Mouse (Mus musculus) C2C12 (cell line): ENCODE data around the gene Itga2b. TPM values are rescaled to one million over a fixed set of nuclear protein-coding genes. Genes with fewer than 3 reads are reported as not detected.
A peak's percentile ranks its signal among the peaks of the same experiment; 100 is the strongest.

Experiments
- H3K27me3 ChIP-seq: one replicate; pipeline ENCODE4 v1.6.1; 2011; ENCODE audit not compliant: control insufficient read depth, insufficient read depth, insufficient read length
- H3K36me3 ChIP-seq: one replicate; pipeline ENCODE4 v1.6.1; 2011; ENCODE audit not compliant: control insufficient read depth, insufficient read depth
- H3K4me3 ChIP-seq: one replicate; pipeline ENCODE4 v1.5.1; 2011; ENCODE audit warnings: mild to moderate bottlenecking, control low read depth; ENCODE audit not compliant: poor library complexity, insufficient read depth, severe bottlenecking
- H3K79me2 ChIP-seq: one replicate; pipeline ENCODE4 v1.6.1; 2011; ENCODE audit not compliant: control insufficient read depth, insufficient read depth
- H3K79me3 ChIP-seq: one replicate; pipeline ENCODE4 v1.6.1; 2011; ENCODE audit warnings: low read depth, control low read depth
- H3ac ChIP-seq: one replicate; pipeline ENCODE3; 2011; ENCODE audit warnings: low read depth; ENCODE audit not compliant: control insufficient read depth, insufficient read length
- CEBPB ChIP-seq: IDR thresholded peaks from one replicate; pipeline ENCODE4 v1.6.1; 2011; ENCODE audit warnings: low read depth, mild to moderate bottlenecking, control low read depth, moderate library complexity
- CTCF ChIP-seq: IDR thresholded peaks from one replicate; pipeline ENCODE4 v1.5.1; 2011; ENCODE audit not compliant: control insufficient read depth, insufficient read depth, insufficient read length
- FOSL1 ChIP-seq: IDR thresholded peaks from one replicate; pipeline ENCODE4 v1.8.0; 2011; ENCODE audit warnings: mild to moderate bottlenecking, low read length; ENCODE audit not compliant: poor library complexity, insufficient read depth, severe bottlenecking
- MAX ChIP-seq: IDR thresholded peaks from one replicate; pipeline ENCODE4 v1.6.1; 2011; ENCODE audit warnings: mild to moderate bottlenecking, control low read depth
- MYOD1 ChIP-seq: IDR thresholded peaks from one replicate; pipeline ENCODE4 v1.6.1; 2011; ENCODE audit warnings: low read depth; ENCODE audit not compliant: control insufficient read depth, insufficient read length
- MYOG ChIP-seq: IDR thresholded peaks from one replicate; pipeline ENCODE4 v1.6.1; 2011; ENCODE audit not compliant: control insufficient read depth, insufficient read length; ENCODE audit errors: extremely low read depth
- USF1 ChIP-seq: IDR thresholded peaks from one replicate; pipeline ENCODE4 v1.6.1; 2011; ENCODE audit warnings: low read depth, mild to moderate bottlenecking, control low read depth, moderate library complexity
- polyA plus RNA-seq: library from polyadenylated mRNA; unstranded; fragments of >200 nt; fragmentation: generic; extraction: Trizol; gene quantifications from one replicate; pipeline ENCODE4 v1.2.1, GENCODE M21; 2012; ENCODE audit warnings: missing spikeins

Itga2b gene
- polyA plus RNA-seq, 1 experiment = 1.3 TPM

- Histone ChIP-seq H3K79me3 (no peaks in the 10 kb centered on the region), H3K79me2 (no peaks in the 10 kb centered on the region), H3K36me3 (no peaks in the 10 kb centered on the region), H3K27me3 (peaks cover 22% of the 10 kb centered on the region), H3K4me3 (no peak overlapping the region), H3ac (no peak overlapping the region)
- TF ChIP-seq MAX (no peak), MYOD1 (peak; percentile 25)
These were observed 24.5 kb downstream of the Itga2b start for GRCm38 (mm10) chr11:102445264-102445890.

- H3ac ChIP-seq = no peak overlapping the region
- H3K27me3 ChIP-seq = peaks cover 18% of the 10 kb centered on the region
- H3K4me3 ChIP-seq = no peak overlapping the region
- no peaks in the 10 kb centered on the region for H3K36me3 ChIP-seq
- H3K79me2 ChIP-seq = no peaks in the 10 kb centered on the region
- H3K79me3 ChIP-seq = no peaks in the 10 kb centered on the region
- TF ChIP-seq MYOD1 (no peak), MYOG (no peak), MAX (no peak), FOSL1 (no peak), USF1 (no peak), CEBPB (no peak), CTCF (no peak)
These were observed 25.1 kb downstream of the Itga2b start for GRCm38 (mm10) chr11:102444781-102445180.

GRCm38 (mm10) chr11:102444321-102444720 lies 25.6 kb downstream of the Itga2b start:
- no peak overlapping the region for H3ac ChIP-seq
- no peaks in the 10 kb centered on the region for H3K36me3 ChIP-seq
- peaks cover 14% of the 10 kb centered on the region for H3K27me3 ChIP-seq
- no peak overlapping the region for H3K4me3 ChIP-seq
- TF ChIP-seq USF1 (no peak), CEBPB (no peak), MYOG (no peak), MAX (no peak), CTCF (no peak), MYOD1 (no peak), FOSL1 (no peak)
- H3K79me3 ChIP-seq = no peaks in the 10 kb centered on the region
- H3K79me2 ChIP-seq = no peaks in the 10 kb centered on the region

GRCm38 (mm10) chr11:102443740-102444139 lies 26.2 kb downstream of the Itga2b start:
- no peak overlapping the region for H3ac ChIP-seq
- H3K27me3 ChIP-seq = peaks cover 10% of the 10 kb centered on the region
- TF ChIP-seq MAX (no peak), FOSL1 (no peak), CEBPB (no peak), MYOG (no peak), CTCF (no peak), USF1 (no peak), MYOD1 (no peak)
- H3K36me3 ChIP-seq = no peaks in the 10 kb centered on the region
- H3K79me2 ChIP-seq = no peaks in the 10 kb centered on the region
- no peak overlapping the region for H3K4me3 ChIP-seq
- H3K79me3 ChIP-seq = no peaks in the 10 kb centered on the region

GRCm38 (mm10) chr11:102442089-102442488 lies 27.8 kb downstream of the Itga2b start:
- Histone ChIP-seq H3K4me3 (no peak overlapping the region), H3K36me3 (no peaks in the 10 kb centered on the region)
- TF ChIP-seq FOSL1 (no peak), CTCF (no peak)

GRCm38 (mm10) chr11:102441434-102441833 lies 28.5 kb downstream of the Itga2b start:
- Histone ChIP-seq H3K4me3 (no peak overlapping the region), H3ac (no peak overlapping the region), H3K36me3 (peaks cover under 1% of the 10 kb centered on the region), H3K27me3 (no peaks in the 10 kb centered on the region), H3K79me3 (no peaks in the 10 kb centered on the region), H3K79me2 (no peaks in the 10 kb centered on the region)
- TF ChIP-seq MYOD1 = no peak
- no peak for TF ChIP-seq USF1
- TF ChIP-seq CTCF = no peak
- TF ChIP-seq MAX = no peak
- TF ChIP-seq CEBPB = no peak
- no peak for TF ChIP-seq FOSL1
- TF ChIP-seq MYOG = no peak

More at GRCm38 (mm10) chr11:102442089-102442488, 27.8 kb downstream of the Itga2b start:
- H3K27me3 ChIP-seq = no peaks in the 10 kb centered on the region
- H3K79me3 ChIP-seq = no peaks in the 10 kb centered on the region
- H3ac ChIP-seq = no peak overlapping the region
- no peaks in the 10 kb centered on the region for H3K79me2 ChIP-seq
